Mouse (Mus musculus) small intestine, adult 2 months (tissue): ENCODE measurements around the gene Emc6.

Source experiments
- CTCF ChIP-seq: fragments of 200-500 bp; IDR thresholded peaks from 2 replicates; pipeline ENCODE4 v1.5.1; 2012; ENCODE audit warnings: low read depth, mild to moderate bottlenecking, control low read depth, inconsistent platforms, low read length, moderate library complexity, mixed read lengths; ENCODE audit not compliant: insufficient replicate concordance, insufficient read length; ENCODE audit errors: extremely low read depth
- POLR2A ChIP-seq: fragments of 200-500 bp; IDR thresholded peaks from 2 replicates; pipeline ENCODE4 v1.6.1; 2012; ENCODE audit warnings: low read depth, mild to moderate bottlenecking, control low read depth, inconsistent platforms, low read length, moderate library complexity

GRCm38 (mm10) chr11:73220651-73221050 lies 43.8 kb upstream of the Emc6 start:
- no peak for TF ChIP-seq CTCF
- no peak for TF ChIP-seq POLR2A
